Mouse (Mus musculus) heart, embryonic 14.5 days (tissue): Measurements from ENCODE around the gene Zbtb26. TPM values are rescaled to one million over a fixed set of nuclear protein-coding genes. Genes with fewer than 3 reads are reported as not detected.
A peak's percentile ranks its signal among the peaks of the same experiment; 100 is the strongest.

Source experiments
- ATAC-seq: fragments of 200-750 bp; cut with Nextera tagmentation; 2 replicates; pipeline ENCODE4 v1.8.0; 2017; ENCODE audit warnings: low read depth, moderate TSS enrichment; ENCODE audit not compliant: insufficient number of reproducible peaks, insufficient read depth, low FRiP score
- H3K27ac ChIP-seq, 2 experiments: fragments of 200-500 bp in 1 of 2; fragments of 300-500 bp in 1 of 2; sonication (generic) in 1 of 2; replicated peaks in 1 of 2; 2 replicates each; pipeline ENCODE4 v1.5.1; 2012 to 2014; ENCODE audit warnings: low read depth in 2 of 2, low read length in 2 of 2, control low read depth in 1 of 2, mild to moderate bottlenecking in 1 of 2, mixed read lengths in 1 of 2; ENCODE audit not compliant: control insufficient read depth in 1 of 2, insufficient read depth in 1 of 2
- H3K27me3 ChIP-seq: fragments of 300-500 bp; sonication (generic); 2 replicates; pipeline ENCODE4 v1.6.1; 2014; ENCODE audit warnings: mild to moderate bottlenecking, low read length, control low read depth; ENCODE audit not compliant: control insufficient read depth, insufficient read depth
- H3K36me3 ChIP-seq: fragments of 300-500 bp; sonication (generic); 2 replicates; pipeline ENCODE4 v1.6.1; 2014; ENCODE audit warnings: mild to moderate bottlenecking, control low read depth, low read length, mixed read lengths; ENCODE audit not compliant: control insufficient read depth, insufficient read depth
- H3K4me1 ChIP-seq, 2 experiments: fragments of 200-500 bp in 1 of 2; fragments of 300-500 bp in 1 of 2; sonication (generic) in 1 of 2; 2 replicates each; pipeline ENCODE4 v1.6.1; 2012 to 2014; ENCODE audit warnings: low read length in 2 of 2, control low read depth in 1 of 2, mixed read lengths in 1 of 2; ENCODE audit not compliant: control insufficient read depth in 2 of 2, insufficient read depth in 2 of 2
- H3K4me2 ChIP-seq: fragments of 300-500 bp; sonication (generic); 2 replicates; pipeline ENCODE4 v1.6.1; 2014; ENCODE audit warnings: mild to moderate bottlenecking, low read length
- H3K4me3 ChIP-seq, 2 experiments: fragments of 200-500 bp in 1 of 2; fragments of 300-500 bp in 1 of 2; sonication (generic) in 1 of 2; 2 replicates each; pipeline ENCODE4 v1.5.1; 2012 to 2014; ENCODE audit warnings: low read length in 2 of 2, mild to moderate bottlenecking in 2 of 2, control low read depth in 1 of 2, low read depth in 1 of 2, moderate library complexity in 1 of 2; ENCODE audit not compliant: control insufficient read depth in 1 of 2, insufficient read depth in 1 of 2
- H3K9ac ChIP-seq: fragments of 300-500 bp; sonication (generic); 2 replicates; pipeline ENCODE4 v1.6.1; 2014; ENCODE audit warnings: mild to moderate bottlenecking, low read length
- H3K9me3 ChIP-seq: fragments of 300-500 bp; sonication (generic); 2 replicates; pipeline ENCODE4 v1.6.1; 2016; ENCODE audit warnings: low read length, control low read depth; ENCODE audit not compliant: control insufficient read depth
- WGBS: fragments of 180-500 bp; shearing (Covaris S2); extraction: QIAGEN DNeasy Blood & Tissue Kit; methylation state at CpG from one replicate; pipeline ENCODE4 v1.1.7; 2014; 5-methylcytosine and 5-hydroxymethylcytosine counted together
- polyA plus RNA-seq: library from polyadenylated mRNA; unstranded; fragments of >200 nt; fragmentation: Nextera tagmentation; extraction: Ambion mirVana; gene quantifications from 2 replicates; pipeline ENCODE4 v1.2.1, GENCODE M21; 2014

The Zbtb26 gene
- polyA plus RNA-seq, 1 experiment from 2014 or later = 5.1 TPM

- peaks cover 13% of the 10 kb centered on the region for H3K36me3 ChIP-seq
- no peak overlapping the region for H3K27ac ChIP-seq
- no peak overlapping the region for H3K4me2 ChIP-seq
- H3K27me3 ChIP-seq = no peaks in the 10 kb centered on the region
- no peak overlapping the region for H3K4me3 ChIP-seq
- H3K4me1 ChIP-seq = no peaks in the 10 kb centered on the region
- 87% methylated on average over 4 of the region's 4 CpGs for WGBS
- no peak for ATAC-seq
- no peak overlapping the region for H3K9ac ChIP-seq
- H3K9me3 ChIP-seq = no peaks in the 10 kb centered on the region
Observed at GRCm38 (mm10) chr2:37466266-37466665, 23.3 kb upstream of the Zbtb26 start.

GRCm38 (mm10) chr2:37460707-37461106 lies 17.8 kb upstream of the Zbtb26 start:
- Histone ChIP-seq H3K4me2 (no peak overlapping the region), H3K27me3 (no peaks in the 10 kb centered on the region)
- WGBS = 96% methylated on average over 4 of the region's 4 CpGs

GRCm38 (mm10) chr2:37452376-37452760 lies 9.4 kb upstream of the Zbtb26 start:
- Histone ChIP-seq H3K4me1 (peaks cover 0 to 6% of the 10 kb centered on the region in 2 experiments; a peak in 2 of 4 replicates), H3K27ac (peak overlapping the region; percentile 52 to 68; a peak in 3 of 4 replicates), H3K4me2 (peak overlapping the region; percentile 63), H3K4me3 (peak overlapping the region; percentile 76 to 92), H3K9me3 (no peaks in the 10 kb centered on the region), H3K9ac (peak overlapping the region; percentile 91), H3K36me3 (no peaks in the 10 kb centered on the region), H3K27me3 (no peaks in the 10 kb centered on the region)
- peak; percentile 78 for ATAC-seq
- WGBS = under 1% methylated on average over 23 of the region's 24 CpGs

More at GRCm38 (mm10) chr2:37460707-37461106, 17.8 kb upstream of the Zbtb26 start:
- Histone ChIP-seq H3K4me1 (no peaks in the 10 kb centered on the region), H3K9me3 (no peaks in the 10 kb centered on the region), H3K27ac (no peak overlapping the region), H3K4me3 (no peak overlapping the region), H3K36me3 (no peaks in the 10 kb centered on the region), H3K9ac (no peak overlapping the region)
- ATAC-seq = no peak

DNA sequence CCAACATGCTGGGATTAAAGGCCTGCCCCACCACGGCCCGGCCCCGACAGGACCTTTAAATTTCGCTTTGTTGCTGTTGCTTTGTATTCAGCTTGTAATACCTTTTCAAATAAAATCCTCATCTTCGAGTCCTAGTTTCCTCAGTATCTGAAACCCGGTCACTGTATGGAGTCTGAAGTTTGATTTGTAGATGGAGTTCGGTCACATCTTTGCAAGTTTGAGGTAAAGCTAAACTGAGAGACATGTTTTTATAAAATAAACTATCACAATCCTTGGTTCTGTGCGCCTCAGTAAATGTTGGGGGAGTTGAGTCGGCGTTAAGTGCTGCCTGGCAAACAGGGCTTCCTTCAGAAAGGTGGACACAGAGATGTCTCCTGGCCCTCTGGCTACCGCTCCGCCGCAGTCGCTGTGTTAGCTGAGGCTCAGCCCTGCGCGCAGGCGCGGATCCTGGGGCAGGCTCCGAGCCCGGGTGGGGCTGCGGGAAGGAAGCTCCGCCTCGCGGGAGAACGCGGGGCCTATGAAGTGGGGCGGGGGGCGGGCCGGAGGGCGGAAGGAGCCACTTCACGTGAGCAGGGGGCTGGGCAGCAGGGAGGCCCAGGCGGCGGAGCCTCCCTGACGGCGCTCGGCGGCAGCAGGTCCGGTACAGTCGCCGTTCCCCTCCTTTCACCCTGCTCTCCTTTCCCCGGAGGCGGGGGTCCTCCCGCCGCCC lies 8.9 kb upstream of the Zbtb26 start:
- Histone ChIP-seq H3K9me3 (no peaks in the 10 kb centered on the region), H3K9ac (peak overlapping the region; percentile 91), H3K36me3 (no peaks in the 10 kb centered on the region), H3K27ac (peak overlapping the region; percentile 76 to 78), H3K27me3 (no peaks in the 10 kb centered on the region), H3K4me3 (peak overlapping the region; percentile 76 to 92), H3K4me2 (peak overlapping the region; percentile 63), H3K4me1 (peaks cover 0 to 6% of the 10 kb centered on the region in 2 experiments; a peak in 2 of 4 replicates)
- peak; percentile 97 for ATAC-seq
- 9% methylated on average over 34 of the region's 44 CpGs for WGBS

DNA sequence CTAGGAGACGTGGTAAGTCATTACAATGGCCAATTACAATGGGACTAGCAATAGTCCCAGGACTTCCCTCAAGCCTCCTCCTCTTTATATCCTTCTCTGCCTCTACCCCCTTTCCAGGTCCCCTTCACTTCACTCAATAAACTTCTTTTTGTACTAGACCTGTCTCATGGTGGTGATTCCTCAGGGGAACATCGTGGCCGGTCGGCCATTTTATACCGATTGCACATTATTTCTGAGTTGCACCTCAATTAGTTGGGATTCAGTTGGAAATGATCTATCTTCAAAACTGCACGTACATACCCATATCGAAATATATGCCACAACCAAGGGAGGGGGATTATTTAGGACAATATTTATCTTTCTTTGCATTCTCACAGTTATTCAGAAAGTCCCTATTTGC lies 11.3 kb downstream of the Zbtb26 start:
- 36% methylated on average over 7 of the region's 7 CpGs for whole genome bisulfite sequencing

GRCm38 (mm10) chr2:37430593-37431464 lies 12.1 kb downstream of the Zbtb26 start:
- peak overlapping the region; percentile 86 to 88 for H3K27ac ChIP-seq
- no peaks in the 10 kb centered on the region for H3K27me3 ChIP-seq
- peak overlapping the region; percentile 84 to 86 for H3K4me3 ChIP-seq
- peaks cover 33% of the 10 kb centered on the region for H3K36me3 ChIP-seq
- peak overlapping the region; percentile 88 for H3K9ac ChIP-seq
- WGBS = under 1% methylated on average over 38 of the region's 38 CpGs
- H3K4me1 ChIP-seq = peaks cover 0 to 11% of the 10 kb centered on the region in 2 experiments; a peak in 2 of 4 replicates
- peak overlapping the region; percentile 95 for H3K4me2 ChIP-seq
- ATAC-seq = peak; percentile 89
- no peaks in the 10 kb centered on the region for H3K9me3 ChIP-seq

More for the DNA sequence above, 11.3 kb downstream of the Zbtb26 start:
- peak overlapping the region; percentile 95 for H3K4me2 ChIP-seq
- peak overlapping the region; percentile 22 to 86; a peak in 3 of 4 replicates for H3K4me3 ChIP-seq
- H3K27ac ChIP-seq = peak overlapping the region in 1 of 2 experiments; percentile 88; a peak in 2 of 4 replicates
- no peaks in the 10 kb centered on the region for H3K9me3 ChIP-seq
- peaks cover 39% of the 10 kb centered on the region for H3K36me3 ChIP-seq
- no peak for ATAC-seq
- no peaks in the 10 kb centered on the region for H3K27me3 ChIP-seq
- H3K4me1 ChIP-seq = peaks cover 0 to 11% of the 10 kb centered on the region in 2 experiments; a peak in 2 of 4 replicates
- peak overlapping the region; percentile 88 for H3K9ac ChIP-seq

- peaks cover 23% of the 10 kb centered on the region for H3K36me3 ChIP-seq
- H3K4me2 ChIP-seq = no peak overlapping the region
- no peak overlapping the region for H3K4me3 ChIP-seq
- ATAC-seq = no peak
- H3K4me1 ChIP-seq = peaks cover 0 to 12% of the 10 kb centered on the region in 2 experiments; a peak in 2 of 4 replicates
- H3K9me3 ChIP-seq = no peaks in the 10 kb centered on the region
- WGBS = 58% methylated on average over 3 of the region's 3 CpGs
- no peaks in the 10 kb centered on the region for H3K27me3 ChIP-seq
- no peak overlapping the region for H3K9ac ChIP-seq
- H3K27ac ChIP-seq = no peak overlapping the region
Observed at GRCm38 (mm10) chr2:37423671-37424070, 19.3 kb downstream of the Zbtb26 start.
